Mouse (Mus musculus): ENCODE results near the gene Coro2a. TPM values are rescaled to one million over a fixed set of nuclear protein-coding genes. Genes with fewer than 3 reads are reported as not detected.
"Not testable (repeated sequence)": the region's sequence is repeated elsewhere in the genome, so short reads cannot be mapped to it uniquely, and the experiment has no call there.

Gene Coro2a
- polyA plus RNA-seq, 1 experiment from 2014 or later: 14.4 TPM

DNA sequence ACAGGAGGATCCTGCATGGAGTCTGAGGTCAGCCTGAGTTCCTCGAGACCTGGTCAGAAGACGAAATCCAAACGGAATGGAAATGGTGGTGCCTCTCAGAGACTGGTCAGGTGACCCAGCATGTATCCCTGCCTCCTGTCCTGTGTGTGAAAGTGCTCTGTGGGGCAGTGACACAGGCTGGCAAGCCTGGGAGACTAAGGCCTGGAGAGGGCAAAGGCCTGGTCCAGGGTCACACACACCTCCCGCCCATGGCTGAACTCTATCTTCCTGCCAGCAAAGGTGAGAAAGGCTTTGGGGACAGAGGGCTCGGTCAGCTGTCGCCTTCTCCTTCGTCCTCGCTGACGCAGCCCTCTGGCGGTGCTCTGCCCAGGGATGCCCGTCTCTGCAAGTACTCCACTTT is 3.4 kb upstream of the Coro2a start:
- ATAC-seq (ENCODE audit: low read depth): no peak
- WGBS: 59% methylated on average over 11 of the region's 11 CpGs

DNA sequence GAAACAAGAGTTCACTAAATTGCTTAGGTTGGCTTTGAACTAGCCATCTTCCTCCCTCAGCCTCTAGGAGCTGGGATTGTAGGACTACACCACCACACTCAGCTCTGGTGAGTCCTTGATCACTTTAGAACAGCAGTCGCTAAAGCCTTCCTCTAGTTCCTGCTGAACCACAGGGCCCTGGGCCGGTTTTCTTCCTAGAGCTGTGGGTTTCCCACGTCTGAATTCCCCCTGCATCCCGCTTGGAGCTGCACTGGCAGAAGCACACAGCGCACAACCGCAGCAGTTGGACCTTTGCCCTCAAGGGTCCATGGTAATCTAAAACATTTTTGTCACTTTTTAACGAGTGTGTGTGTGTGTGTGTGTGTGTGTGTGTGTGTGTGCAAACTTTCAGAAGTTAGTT is 702 bp upstream of the Coro2a start:
- Histone ChIP-seq H3K4me2 (no peak overlapping the region), H3K27me3 (peaks cover 40% of the 10 kb centered on the region), H3K27ac (replicated peaks) (no peak overlapping the region), H3K9me3 (no peaks in the 10 kb centered on the region), H3K9ac (no peak overlapping the region), H3K4me1 (replicated peaks) (peaks cover 24% of the 10 kb centered on the region), H3K4me3 (no peak overlapping the region), H3K36me3 (no peaks in the 10 kb centered on the region)
- no peak for ATAC-seq (ENCODE audit: low read depth)
- WGBS: 66% methylated on average over 7 of the region's 7 CpGs

More for the DNA sequence above, 3.4 kb upstream of the Coro2a start:
- no peaks in the 10 kb centered on the region for H3K36me3 ChIP-seq
- H3K27me3 ChIP-seq: peaks cover 27% of the 10 kb centered on the region
- no peak overlapping the region for H3K9ac ChIP-seq
- no peak overlapping the region for H3K27ac ChIP-seq (replicated peaks)
- H3K4me2 ChIP-seq: no peak overlapping the region
- no peak overlapping the region for H3K4me3 ChIP-seq
- H3K4me1 ChIP-seq (replicated peaks): peaks cover 19% of the 10 kb centered on the region
- H3K9me3 ChIP-seq: no peaks in the 10 kb centered on the region

DNA sequence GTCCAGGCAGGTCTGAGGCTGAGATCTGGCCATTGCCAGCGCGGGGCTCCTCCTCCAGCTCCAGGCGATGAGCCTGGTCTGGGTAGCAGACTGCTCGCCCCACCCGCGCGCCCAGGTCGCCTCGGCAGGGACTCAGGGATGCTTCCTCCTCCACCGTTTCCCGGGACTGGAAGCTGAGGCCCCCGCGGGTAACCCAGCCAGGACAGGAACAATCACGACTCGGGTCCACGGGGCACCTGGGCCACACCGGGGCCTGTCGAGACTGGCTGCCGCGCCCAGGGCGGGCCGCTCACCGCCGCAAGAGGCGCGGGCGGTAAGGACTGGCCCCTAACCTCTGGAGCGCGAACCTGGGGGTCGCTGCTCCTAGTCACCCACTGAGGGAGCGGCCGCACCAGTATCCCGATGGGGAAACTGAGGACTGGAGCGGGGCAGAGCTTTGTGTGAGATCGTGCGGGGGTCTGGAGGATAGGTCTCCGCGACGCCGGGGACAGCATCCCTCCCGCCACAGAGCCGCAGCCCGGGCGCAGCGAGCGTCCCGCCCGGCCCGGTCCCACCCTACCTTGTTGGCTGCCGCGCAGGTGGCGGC is 651 bp downstream of the Coro2a start:
- Histone ChIP-seq H3K27me3 (peaks cover 44% of the 10 kb centered on the region), H3K27ac (replicated peaks) (0 out of 2 replicates have a peak overlapping the region, but pooled peaks have one; percentile 56), H3K4me1 (replicated peaks) (peaks cover 24% of the 10 kb centered on the region), H3K4me2 (peak overlapping the region; percentile 87), H3K9ac (peak overlapping the region; percentile 82), H3K9me3 (no peaks in the 10 kb centered on the region), H3K4me3 (peak overlapping the region; percentile 64), H3K36me3 (no peaks in the 10 kb centered on the region)
- WGBS: under 1% methylated on average over 33 of the region's 52 CpGs
- ATAC-seq (ENCODE audit: low read depth): peak; percentile 67

DNA sequence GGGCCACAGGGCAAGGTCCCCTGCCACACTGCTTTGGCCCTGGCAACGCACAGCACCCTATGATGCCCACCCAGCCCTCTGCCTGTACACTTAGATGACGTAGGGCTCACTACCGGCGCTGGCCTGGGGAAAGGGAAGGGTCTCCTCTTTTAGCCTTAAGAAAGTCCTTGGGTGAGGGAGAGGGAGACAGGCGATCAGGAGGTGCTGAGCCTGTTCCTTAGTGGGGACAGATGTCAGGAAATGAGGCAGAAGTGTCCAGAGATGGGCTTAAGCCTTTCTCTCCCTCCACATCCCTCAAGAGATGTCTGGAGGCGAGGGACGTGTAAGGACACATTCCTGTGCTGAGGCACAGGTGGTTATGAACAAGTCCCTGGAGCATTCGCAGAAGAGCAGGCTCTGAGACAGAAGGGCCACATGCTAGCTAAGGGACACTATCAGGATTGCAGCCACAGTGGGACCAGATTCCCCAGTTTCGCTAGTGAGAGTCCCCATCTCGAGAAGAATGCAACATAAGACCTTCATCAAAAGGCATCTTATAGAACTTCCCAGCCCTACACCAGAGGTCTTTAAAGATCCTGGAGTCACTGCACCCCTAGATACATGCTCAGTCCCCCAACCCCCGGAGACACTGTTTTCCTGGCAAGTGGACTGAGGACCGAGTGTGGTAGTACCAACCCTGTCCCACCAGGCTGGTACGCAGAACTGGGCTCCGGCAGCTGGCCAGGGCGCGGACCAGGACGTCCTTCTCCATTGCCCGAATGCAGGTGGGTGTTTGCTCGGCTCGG is 1.3 kb downstream of the Coro2a start:
- no peak; the same call in 1 of the 2 replicates for ATAC-seq (ENCODE audit: low read depth)
- no peak overlapping the region for H3K27ac ChIP-seq (replicated peaks)
- peaks cover 44% of the 10 kb centered on the region for H3K27me3 ChIP-seq
- H3K9ac ChIP-seq: peak overlapping the region; percentile 82
- no peaks in the 10 kb centered on the region for H3K36me3 ChIP-seq
- H3K4me2 ChIP-seq: peak overlapping the region; percentile 87
- H3K4me1 ChIP-seq (replicated peaks): peaks cover 24% of the 10 kb centered on the region
- H3K9me3 ChIP-seq: no peaks in the 10 kb centered on the region
- 38% methylated on average over 20 of the region's 20 CpGs for WGBS
- peak overlapping the region; percentile 64 for H3K4me3 ChIP-seq

DNA sequence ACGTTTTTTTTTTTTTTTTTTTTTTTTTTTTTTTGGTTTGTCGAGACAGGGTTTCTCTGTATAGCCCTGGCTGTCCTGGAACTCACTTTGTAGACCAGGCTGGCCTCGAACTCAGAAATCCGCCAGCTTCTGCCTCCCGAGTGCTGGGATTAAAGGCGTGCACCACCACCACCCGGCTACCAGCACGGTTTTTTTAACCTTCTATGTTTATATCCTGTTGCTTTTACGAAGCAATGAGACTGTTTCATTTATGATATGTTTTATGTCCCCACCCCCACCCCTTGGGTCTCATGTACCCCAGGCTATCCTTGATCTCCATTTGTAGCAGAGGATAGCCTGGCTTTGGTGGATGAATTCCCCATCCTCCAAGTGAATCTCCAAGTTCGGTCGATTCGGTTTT is 2.4 kb downstream of the Coro2a start:
- not testable (repeated sequence) for H3K27ac ChIP-seq (replicated peaks); H3K4me3 ChIP-seq; H3K4me2 ChIP-seq; H3K9ac ChIP-seq; H3K9me3 ChIP-seq; ATAC-seq (ENCODE audit: low read depth); H3K36me3 ChIP-seq
- WGBS: 84% methylated on average over 11 of the region's 12 CpGs
- peaks cover 24% of the 10 kb centered on the region for H3K4me1 ChIP-seq (replicated peaks)
- peaks cover 44% of the 10 kb centered on the region for H3K27me3 ChIP-seq

DNA sequence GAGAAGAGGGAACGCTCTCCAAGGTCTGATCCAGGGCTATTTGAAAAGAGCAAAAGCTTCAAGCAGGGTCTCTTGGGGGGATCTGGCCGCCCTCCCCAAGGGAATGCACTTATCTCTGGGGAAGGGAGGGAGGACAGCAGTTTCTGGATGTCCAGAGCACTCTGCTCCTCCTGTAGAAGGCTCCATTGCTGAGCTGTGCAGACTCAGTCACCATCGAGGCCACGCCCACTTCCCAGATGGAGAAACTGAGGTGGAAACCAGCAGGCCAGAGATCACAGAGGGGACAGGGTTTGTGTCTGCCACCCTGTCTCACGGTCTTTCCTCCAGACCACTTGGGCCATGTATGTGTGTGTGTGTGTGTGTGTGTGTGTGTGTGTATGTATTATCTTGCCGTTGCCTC is 3.0 kb downstream of the Coro2a start:
- 77% methylated on average over 6 of the region's 6 CpGs for WGBS
- peaks cover 44% of the 10 kb centered on the region for H3K27me3 ChIP-seq

DNA sequence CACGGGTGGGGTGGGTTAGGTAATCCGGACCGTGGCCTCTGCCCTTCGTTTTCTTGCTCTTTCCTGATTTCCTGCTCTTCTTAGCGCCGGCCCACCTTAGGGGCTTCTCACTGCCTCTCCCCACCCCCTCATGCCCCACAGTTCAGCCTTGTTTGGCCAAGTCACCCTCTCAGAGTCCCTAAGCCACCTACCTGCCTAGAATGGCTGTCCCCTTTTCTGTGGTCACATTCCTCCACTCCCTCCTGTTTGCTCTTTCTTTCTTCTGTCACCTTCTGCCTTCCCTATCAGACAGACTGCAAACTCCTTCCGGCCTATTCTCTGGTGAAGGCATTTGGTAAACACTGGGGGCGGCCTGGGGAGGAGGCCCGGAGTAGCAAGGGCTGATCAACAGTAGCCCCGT is 3.9 kb downstream of the Coro2a start:
- H3K9ac ChIP-seq: no peak overlapping the region
- peaks cover 42% of the 10 kb centered on the region for H3K27me3 ChIP-seq
- H3K4me1 ChIP-seq (replicated peaks): peaks cover 21% of the 10 kb centered on the region
- ATAC-seq (ENCODE audit: low read depth): no peak
- H3K27ac ChIP-seq (replicated peaks): no peak overlapping the region
- no peak overlapping the region for H3K4me2 ChIP-seq
- H3K4me3 ChIP-seq: no peak overlapping the region
- 73% methylated on average over 10 of the region's 10 CpGs for WGBS
- no peaks in the 10 kb centered on the region for H3K36me3 ChIP-seq
- no peaks in the 10 kb centered on the region for H3K9me3 ChIP-seq

More for the DNA sequence above, 3.0 kb downstream of the Coro2a start:
- ATAC-seq (ENCODE audit: low read depth): no peak
- no peak overlapping the region for H3K4me2 ChIP-seq
- no peak overlapping the region for H3K27ac ChIP-seq (replicated peaks)
- H3K4me1 ChIP-seq (replicated peaks): peaks cover 21% of the 10 kb centered on the region
- H3K9me3 ChIP-seq: no peaks in the 10 kb centered on the region
- H3K36me3 ChIP-seq: no peaks in the 10 kb centered on the region
- no peak overlapping the region for H3K4me3 ChIP-seq
- H3K9ac ChIP-seq: no peak overlapping the region

DNA sequence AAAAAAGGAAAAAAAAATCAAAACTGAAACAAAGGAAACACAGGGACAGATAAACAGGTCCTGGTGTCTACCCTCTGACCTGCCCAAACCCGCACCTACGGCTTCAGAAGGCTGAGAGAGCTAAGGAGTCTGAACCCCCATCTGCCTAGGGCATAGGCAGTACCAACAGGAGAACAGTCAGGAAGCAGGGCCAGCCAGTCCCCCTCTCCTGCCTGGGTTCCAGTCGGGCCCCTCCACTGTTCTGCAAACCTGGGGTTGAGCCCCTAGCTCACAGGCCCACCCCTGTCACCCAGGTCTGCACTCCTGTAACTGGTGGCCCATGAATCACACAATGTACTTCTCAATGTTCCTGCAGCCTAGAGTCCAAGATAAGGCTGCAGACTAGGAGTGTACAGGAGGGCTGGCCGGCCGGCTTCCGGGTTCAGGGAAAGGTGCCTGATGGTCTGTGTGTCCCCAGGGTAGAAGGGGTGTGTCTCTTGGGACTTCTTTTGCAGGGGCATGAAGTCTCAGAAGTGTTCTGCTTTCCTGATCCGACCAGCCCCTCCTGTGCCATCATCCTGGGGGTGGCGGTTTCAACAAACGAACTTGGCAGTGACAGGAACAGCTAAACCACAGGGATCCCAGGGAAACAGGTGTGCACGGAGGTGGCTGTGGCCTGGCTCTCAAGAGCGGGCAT is 4.6 kb downstream of the Coro2a start:
- 78% methylated on average over 11 of the region's 11 CpGs for WGBS
- Histone ChIP-seq H3K9me3 (no peaks in the 10 kb centered on the region), H3K4me1 (replicated peaks) (peaks cover 21% of the 10 kb centered on the region), H3K4me3 (no peak overlapping the region), H3K36me3 (no peaks in the 10 kb centered on the region), H3K27me3 (peaks cover 35% of the 10 kb centered on the region), H3K9ac (no peak overlapping the region), H3K27ac (replicated peaks) (no peak overlapping the region), H3K4me2 (no peak overlapping the region)
- ATAC-seq (ENCODE audit: low read depth): no peak

DNA sequence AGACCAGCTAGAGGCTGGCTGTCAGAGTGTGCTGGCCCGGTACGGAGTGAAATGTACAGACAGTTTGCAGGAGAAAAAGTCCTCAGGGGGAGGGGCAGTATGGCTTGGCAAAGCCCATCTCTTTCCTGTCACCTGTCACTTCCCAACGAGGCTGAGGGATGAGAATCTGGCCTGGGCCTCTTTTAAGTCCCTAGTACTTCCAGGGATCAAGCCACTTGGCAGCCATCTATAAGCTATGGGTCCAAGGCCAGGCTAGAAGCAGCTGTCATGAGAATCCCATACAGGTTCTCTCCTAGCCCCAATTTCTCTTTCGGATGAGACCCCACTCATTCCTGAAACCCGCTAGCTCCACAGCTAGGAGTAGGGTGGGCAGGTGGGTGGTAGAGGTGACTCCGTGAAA is 5.6 kb downstream of the Coro2a start:
- 82% methylated on average over 6 of the region's 6 CpGs for WGBS
- Histone ChIP-seq H3K36me3 (no peaks in the 10 kb centered on the region), H3K4me1 (replicated peaks) (peaks cover 14% of the 10 kb centered on the region), H3K9ac (no peak overlapping the region), H3K4me3 (no peak overlapping the region), H3K27me3 (peaks cover 33% of the 10 kb centered on the region), H3K4me2 (no peak overlapping the region), H3K27ac (replicated peaks) (no peak overlapping the region), H3K9me3 (no peaks in the 10 kb centered on the region)
- no peak for ATAC-seq (ENCODE audit: low read depth)

DNA sequence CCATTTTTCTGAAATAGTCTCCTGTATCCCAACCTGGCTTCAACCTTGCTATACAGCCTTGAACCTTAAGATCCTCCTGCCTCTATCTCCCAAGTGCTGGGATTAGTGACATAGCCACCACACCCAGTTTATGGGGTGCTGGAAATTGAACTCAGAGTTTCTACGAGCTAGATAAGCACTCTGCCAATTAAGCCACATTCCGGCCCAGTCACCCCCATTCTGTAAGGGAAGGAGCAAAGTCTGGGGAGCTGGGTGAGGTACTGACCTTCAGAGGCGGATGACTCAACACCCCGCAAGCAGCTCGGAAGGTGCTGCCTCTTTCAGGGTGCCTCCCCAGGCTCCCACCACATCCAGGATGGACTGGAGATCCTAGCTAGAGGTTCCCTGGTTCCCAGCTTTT is 7.9 kb downstream of the Coro2a start:
- Histone ChIP-seq H3K36me3 (no peaks in the 10 kb centered on the region), H3K9me3 (no peaks in the 10 kb centered on the region), H3K27me3 (peaks cover 13% of the 10 kb centered on the region), H3K4me2 (no peak overlapping the region), H3K4me3 (no peak overlapping the region), H3K9ac (no peak overlapping the region), H3K27ac (replicated peaks) (no peak overlapping the region), H3K4me1 (replicated peaks) (no peaks in the 10 kb centered on the region)
- WGBS: 86% methylated on average over 5 of the region's 5 CpGs
- no peak for ATAC-seq (ENCODE audit: low read depth)

DNA sequence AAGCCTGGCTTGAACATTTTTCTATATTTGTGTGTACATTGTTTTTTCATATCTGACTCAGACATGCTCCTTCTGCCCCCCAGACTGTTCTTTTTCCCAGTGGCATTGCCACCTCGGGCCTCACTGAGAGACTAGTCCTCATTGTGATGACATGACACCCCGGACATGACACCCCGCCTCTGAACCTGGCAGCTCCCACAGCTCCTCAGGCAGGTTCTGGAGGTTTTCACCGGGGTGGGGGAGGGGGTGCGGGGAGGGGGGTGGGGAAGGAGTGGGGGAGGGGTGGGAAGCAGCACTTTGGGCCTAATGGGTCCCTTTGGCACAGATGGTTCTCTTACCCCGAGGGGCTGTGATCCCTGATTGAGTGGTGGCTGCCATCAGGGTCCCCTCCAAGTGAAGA is 8.5 kb downstream of the Coro2a start:
- H3K4me2 ChIP-seq: no peak overlapping the region
- H3K36me3 ChIP-seq: no peaks in the 10 kb centered on the region
- WGBS: 37% methylated on average over 6 of the region's 6 CpGs
- no peaks in the 10 kb centered on the region for H3K4me1 ChIP-seq (replicated peaks)
- no peaks in the 10 kb centered on the region for H3K9me3 ChIP-seq
- no peak overlapping the region for H3K4me3 ChIP-seq
- H3K27me3 ChIP-seq: peaks cover 10% of the 10 kb centered on the region
- ATAC-seq (ENCODE audit: low read depth): no peak
- H3K9ac ChIP-seq: no peak overlapping the region
- H3K27ac ChIP-seq (replicated peaks): no peak overlapping the region

DNA sequence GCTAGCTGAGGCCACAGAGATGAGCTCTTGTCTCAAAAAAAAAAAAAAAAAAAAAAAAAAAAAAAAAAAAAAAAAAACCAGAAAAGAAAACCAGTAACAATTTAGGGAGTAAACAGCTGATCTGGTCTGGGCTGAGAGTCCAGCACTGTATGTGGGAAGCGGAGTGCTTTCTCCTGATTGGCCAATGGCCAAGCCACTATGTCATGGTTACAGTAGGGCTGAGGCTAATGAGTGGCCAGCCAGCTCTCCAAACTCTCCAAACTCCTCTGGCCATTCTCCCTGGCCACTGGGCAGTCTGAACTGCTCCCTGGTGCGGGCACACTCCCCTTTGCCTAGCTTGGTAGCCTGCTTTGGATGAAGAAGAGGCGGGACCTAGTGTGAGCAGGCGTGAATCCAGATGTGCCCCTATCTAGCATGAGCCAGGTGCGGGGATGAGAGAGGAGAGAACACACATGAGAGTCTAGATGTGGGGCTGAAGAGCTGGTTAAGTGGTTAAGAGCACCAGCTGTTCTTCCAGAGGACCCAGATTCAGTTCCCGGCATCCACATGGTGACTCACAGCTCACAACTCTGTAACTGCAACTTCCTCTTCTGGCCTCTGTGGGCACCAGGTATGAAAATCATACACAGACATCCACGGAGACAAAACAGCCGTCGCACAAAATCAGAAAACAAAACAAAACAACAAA is 10.0 kb downstream of the Coro2a start:
- Histone ChIP-seq H3K27me3 (no peaks in the 10 kb centered on the region), H3K27ac (replicated peaks) (no peak overlapping the region), H3K9me3 (no peaks in the 10 kb centered on the region), H3K4me2 (no peak overlapping the region), H3K36me3 (no peaks in the 10 kb centered on the region), H3K9ac (no peak overlapping the region), H3K4me3 (no peak overlapping the region), H3K4me1 (replicated peaks) (no peaks in the 10 kb centered on the region)
- no peak for ATAC-seq (ENCODE audit: low read depth)
- 85% methylated on average over 9 of the region's 9 CpGs for WGBS
